8 mouse cellular contexts compared by ENCODE assay signal in genomic region chr5:31984369-31984961, GRCm38 (mm10).
DNase-seq lines count a peak whose midpoint lies in the region; ATAC-seq lines count a peak whose summit lies in the region.

No protein-coding gene starts in this region.

- ATAC-seq in frontal cortex, adult (ENCODE audit: low TSS enrichment) = peak; percentile 91
- ATAC-seq in cerebellum, adult (ENCODE audit: insufficient number of reproducible peaks, low FRiP score, low TSS enrichment) = no peak
- no peak for ATAC-seq in CD4-positive, CD25-positive, alpha-beta regulatory T cell, adult 4 months

- DNase-seq in frontal cortex, postnatal 25 days (ENCODE audit: low spot score in 2 of 2) = no peak
- peak; percentile 46 for DNase-seq in testis, postnatal 14 days (ENCODE audit: low spot score)
- DNase-seq in testis, postnatal 10 days (ENCODE audit: low spot score) = no peak
- peak; percentile 18 for DNase-seq in lung, postnatal 10 days
- peak; percentile 78 for DNase-seq in thymus, postnatal 14 days

Comparison
In these comparisons a context has a peak if more than half of its experiments do, and no peak if none do; other contexts are left out.
1. DNase-seq: peak in testis, postnatal 14 days (single experiment), lung, postnatal 10 days (single experiment) and thymus, postnatal 14 days (single experiment); none in frontal cortex, postnatal 25 days (0 of 2) and testis, postnatal 10 days (single experiment).